Mouse (Mus musculus) heart, embryonic 13.5 days (tissue): ENCODE data around the gene Zdhhc5. TPM values are rescaled to one million over a fixed set of nuclear protein-coding genes. Genes with fewer than 3 reads are reported as not detected.
"Not testable (repeated sequence)": the region's sequence is repeated elsewhere in the genome, so short reads cannot be mapped to it uniquely, and the experiment has no call there.

Experiments used
- ATAC-seq: fragments of 200-750 bp; cut with Nextera tagmentation; 2 replicates; pipeline ENCODE4 v1.8.0; 2017; ENCODE audit warnings: moderate TSS enrichment; ENCODE audit not compliant: insufficient number of reproducible peaks, low FRiP score, low TSS enrichment; ENCODE audit errors: extremely low read depth
- H3K27ac ChIP-seq: fragments of 300-500 bp; sonication (generic); replicated peaks from 2 replicates; pipeline ENCODE4 v1.5.1; 2015; ENCODE audit warnings: moderate library complexity, mild to moderate bottlenecking, inconsistent platforms
- H3K27me3 ChIP-seq: fragments of 300-500 bp; sonication (generic); replicated peaks from 2 replicates; pipeline ENCODE4 v1.6.1; 2015; ENCODE audit warnings: mild to moderate bottlenecking, inconsistent platforms
- H3K36me3 ChIP-seq: fragments of 300-500 bp; sonication (generic); 2 replicates; pipeline ENCODE4 v1.6.1; 2015; ENCODE audit warnings: mild to moderate bottlenecking, inconsistent platforms
- H3K4me1 ChIP-seq: fragments of 300-500 bp; sonication (generic); 2 replicates; pipeline ENCODE4 v1.6.1; 2015; ENCODE audit warnings: inconsistent platforms
- H3K4me2 ChIP-seq: fragments of 300-500 bp; sonication (generic); 2 replicates; pipeline ENCODE4 v1.6.1; 2015; ENCODE audit warnings: inconsistent platforms, mild to moderate bottlenecking, moderate library complexity
- H3K4me3 ChIP-seq: fragments of 300-500 bp; sonication (generic); 2 replicates; pipeline ENCODE4 v1.5.1; 2015; ENCODE audit warnings: moderate library complexity, mild to moderate bottlenecking, inconsistent platforms
- H3K9ac ChIP-seq: fragments of 300-500 bp; sonication (generic); 2 replicates; pipeline ENCODE4 v1.6.1; 2015; ENCODE audit warnings: inconsistent platforms, mild to moderate bottlenecking, moderate library complexity
- H3K9me3 ChIP-seq: fragments of 300-500 bp; sonication (generic); 2 replicates; pipeline ENCODE4 v1.6.1; 2016; ENCODE audit warnings: inconsistent platforms
- WGBS: fragments of 180-500 bp; shearing (Covaris S2); methylation state at CpG from one replicate; pipeline ENCODE4 v1.1.7; 2015; ENCODE audit warnings: mixed read lengths; 5-methylcytosine and 5-hydroxymethylcytosine counted together
- polyA plus RNA-seq: library from polyadenylated mRNA; unstranded; fragments of >200 nt; fragmentation: Nextera tagmentation; extraction: Ambion mirVana; gene quantifications from 2 replicates; pipeline ENCODE4 v1.2.1, GENCODE M21; 2015

Zdhhc5 gene
- polyA plus RNA-seq, 1 experiment from 2014 or later, result 21.9 TPM

GRCm38 (mm10) chr2:84688080-84688844 is 26.7 kb downstream of the Zdhhc5 start:
- no peak for ATAC-seq
- 58% methylated on average over 2 of the region's 2 CpGs for WGBS

GRCm38 (mm10) chr2:84682605-84683183 is 32.3 kb downstream of the Zdhhc5 start:
- H3K4me1 ChIP-seq, result peaks cover 17% of the 10 kb centered on the region
- H3K36me3 ChIP-seq, result peaks cover 46% of the 10 kb centered on the region
- peak overlapping the region; percentile 18; the same call in 1 of the 2 replicates for H3K4me2 ChIP-seq
- H3K27me3 ChIP-seq, result no peaks in the 10 kb centered on the region
- no peak overlapping the region for H3K4me3 ChIP-seq
- ATAC-seq, result no peak
- WGBS, result 30% methylated on average over 6 of the region's 6 CpGs
- no peaks in the 10 kb centered on the region for H3K9me3 ChIP-seq
- peak overlapping the region; percentile 62 for H3K27ac ChIP-seq
- peak overlapping the region; percentile 54 for H3K9ac ChIP-seq

More at GRCm38 (mm10) chr2:84688080-84688844, 26.7 kb downstream of the Zdhhc5 start:
- Histone ChIP-seq H3K27me3 (no peaks in the 10 kb centered on the region), H3K27ac (no peak overlapping the region), H3K4me2 (no peak overlapping the region), H3K4me3 (no peak overlapping the region), H3K36me3 (peaks cover 90% of the 10 kb centered on the region), H3K9me3 (no peaks in the 10 kb centered on the region), H3K4me1 (0 out of 2 replicates have a peak, but pooled peaks cover 2% of the 10 kb centered on the region), H3K9ac (no peak overlapping the region)

- Histone ChIP-seq H3K27ac (peak within 1 kb of the TSS; percentile 77), H3K36me3 (peaks cover 34% of the 10 kb centered on the region), H3K4me2 (peak within 1 kb of the TSS; percentile 86), H3K4me1 (peaks cover 33% of the 10 kb centered on the region), H3K27me3 (no peaks in the 10 kb centered on the region), H3K9me3 (no peaks in the 10 kb centered on the region), H3K4me3 (peak within 1 kb of the TSS; percentile 99), H3K9ac (peak within 1 kb of the TSS; percentile 97)
- no peak for ATAC-seq
- WGBS, result 13% methylated on average over 8 of the region's 8 CpGs
Measured at GRCm38 (mm10) chr2:84679016-84679415, 36.0 kb downstream of the Zdhhc5 start, which contains the start of gene Tmx2. Gene Tmx2 (minus strand): TSS chr2:84679140.

GRCm38 (mm10) chr2:84677968-84678880 is 36.8 kb downstream of the Zdhhc5 start, which contains the start of the genes Gm28635 and Med19:
Gene Gm28635 (minus strand): TSS chr2:84678041.
Gene Med19 (plus strand): TSS chr2:84678402.
- Histone ChIP-seq H3K4me2 (peak within 1 kb of the TSS; percentile 86), H3K9me3 (no peaks in the 10 kb centered on the region), H3K27ac (peak within 1 kb of the TSS; percentile 77), H3K36me3 (peaks cover 41% of the 10 kb centered on the region), H3K9ac (peak within 1 kb of the TSS; percentile 97), H3K4me1 (peaks cover 31% of the 10 kb centered on the region), H3K4me3 (peak within 1 kb of the TSS; percentile 99), H3K27me3 (no peaks in the 10 kb centered on the region)
- peak; percentile 99 for ATAC-seq
- WGBS, result under 1% methylated on average over 44 of the region's 44 CpGs

- 8% methylated on average over 22 of the region's 22 CpGs for WGBS
- peak overlapping the region; percentile 99 for H3K4me3 ChIP-seq
- H3K4me2 ChIP-seq, result peak overlapping the region; percentile 81
- peak; percentile 7; the same call in 1 of the 2 replicates for ATAC-seq
- peaks cover 49% of the 10 kb centered on the region for H3K36me3 ChIP-seq
- no peaks in the 10 kb centered on the region for H3K9me3 ChIP-seq
- peak overlapping the region; percentile 65 for H3K27ac ChIP-seq
- no peaks in the 10 kb centered on the region for H3K27me3 ChIP-seq
- peaks cover 25% of the 10 kb centered on the region for H3K4me1 ChIP-seq
- H3K9ac ChIP-seq, result peak overlapping the region; percentile 84
Measured at GRCm38 (mm10) chr2:84677270-84677967, 37.6 kb downstream of the Zdhhc5 start.

DNA sequence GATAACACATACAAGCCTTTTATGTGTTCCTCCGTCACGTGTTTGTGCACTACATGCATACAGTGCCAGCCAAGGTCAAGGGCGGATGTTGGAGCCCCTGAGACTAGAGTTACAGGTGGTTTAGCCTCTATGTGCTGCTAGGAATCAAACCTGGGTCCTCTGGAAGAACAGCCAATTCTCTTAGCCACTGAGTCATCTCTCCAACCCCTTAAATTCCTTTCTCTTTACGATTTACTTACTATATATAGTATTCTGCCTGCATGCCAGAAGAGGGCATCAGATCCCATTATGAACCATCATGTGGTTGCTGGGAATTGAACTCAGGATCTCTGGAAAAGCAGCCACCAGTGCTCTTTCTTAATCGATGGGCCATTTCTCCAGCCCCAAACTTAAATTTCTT is 43.4 kb downstream of the Zdhhc5 start:
- Histone ChIP-seq H3K4me1 (peaks cover 29% of the 10 kb centered on the region), H3K27ac (peak overlapping the region; percentile 95; the same call in 1 of the 2 replicates), H3K4me2 (peak overlapping the region; percentile 81; the same call in 1 of the 2 replicates), H3K36me3 (peaks cover 57% of the 10 kb centered on the region)
- H3K9me3 ChIP-seq, H3K9ac ChIP-seq, ATAC-seq, H3K27me3 ChIP-seq, H3K4me3 ChIP-seq: not testable (repeated sequence)
- WGBS, result 63% methylated on average over 4 of the region's 5 CpGs

- peak; percentile 81 for ATAC-seq
- no peaks in the 10 kb centered on the region for H3K9me3 ChIP-seq
- peaks cover 22% of the 10 kb centered on the region for H3K4me1 ChIP-seq
- peak within 1 kb of the TSS; percentile 95 for H3K27ac ChIP-seq
- WGBS, result under 1% methylated on average over 20 of the region's 20 CpGs
- H3K4me3 ChIP-seq, result peak within 1 kb of the TSS; percentile 96
- H3K27me3 ChIP-seq, result no peaks in the 10 kb centered on the region
- H3K4me2 ChIP-seq, result peak within 1 kb of the TSS; percentile 81
- H3K36me3 ChIP-seq, result peaks cover 49% of the 10 kb centered on the region
- peak within 1 kb of the TSS; percentile 98 for H3K9ac ChIP-seq
Measured at GRCm38 (mm10) chr2:84670569-84670933, 44.4 kb downstream of the Zdhhc5 start, which contains the start of gene Selenoh. Gene Selenoh (minus strand): TSS chr2:84670770.

DNA sequence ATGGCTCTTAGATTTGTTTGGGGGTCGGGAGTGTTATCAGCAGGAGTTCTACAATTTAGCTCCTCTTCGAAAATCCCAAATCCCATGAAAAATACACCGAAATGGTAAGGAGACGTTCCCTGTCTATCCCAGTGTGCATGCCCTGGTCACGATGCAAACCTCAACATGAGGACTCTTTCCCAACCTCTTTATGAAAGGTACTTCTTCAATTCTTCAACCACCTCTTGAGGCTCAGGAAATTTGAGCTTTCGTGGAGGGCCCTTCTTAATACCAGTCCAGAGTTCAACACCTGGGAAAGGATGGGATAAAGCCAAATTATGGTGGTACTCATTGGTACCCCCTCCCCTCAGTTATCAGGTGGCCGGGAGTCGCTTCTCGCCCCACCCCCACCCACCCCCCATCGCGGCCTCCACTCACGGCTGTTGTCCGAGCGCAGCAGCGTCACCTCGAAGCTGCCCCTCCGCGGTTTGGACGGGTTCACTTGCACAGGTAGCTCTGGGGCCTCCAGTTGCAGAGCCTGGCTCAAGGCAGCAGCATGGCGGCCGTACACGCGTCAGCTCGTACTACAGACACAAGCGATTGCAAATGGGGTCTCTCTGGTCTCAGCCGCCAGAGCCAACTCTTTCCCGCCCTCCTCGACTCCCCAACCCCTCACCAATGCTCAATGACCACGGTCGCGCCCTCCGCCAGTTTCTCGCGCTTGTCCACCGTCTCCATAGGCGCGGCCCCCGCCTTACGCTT is 45.0 kb downstream of the Zdhhc5 start:
- peak overlapping the region; percentile 81 for H3K4me2 ChIP-seq
- peak overlapping the region; percentile 96 for H3K4me3 ChIP-seq
- no peaks in the 10 kb centered on the region for H3K27me3 ChIP-seq
- H3K9me3 ChIP-seq, result no peaks in the 10 kb centered on the region
- peak overlapping the region; percentile 95 for H3K27ac ChIP-seq
- peaks cover 43% of the 10 kb centered on the region for H3K36me3 ChIP-seq
- peak overlapping the region; percentile 98 for H3K9ac ChIP-seq
- H3K4me1 ChIP-seq, result peaks cover 22% of the 10 kb centered on the region
- whole genome bisulfite sequencing, result 3% methylated on average over 39 of the region's 39 CpGs
- peak; percentile 28; the same call in 1 of the 2 replicates for ATAC-seq

DNA sequence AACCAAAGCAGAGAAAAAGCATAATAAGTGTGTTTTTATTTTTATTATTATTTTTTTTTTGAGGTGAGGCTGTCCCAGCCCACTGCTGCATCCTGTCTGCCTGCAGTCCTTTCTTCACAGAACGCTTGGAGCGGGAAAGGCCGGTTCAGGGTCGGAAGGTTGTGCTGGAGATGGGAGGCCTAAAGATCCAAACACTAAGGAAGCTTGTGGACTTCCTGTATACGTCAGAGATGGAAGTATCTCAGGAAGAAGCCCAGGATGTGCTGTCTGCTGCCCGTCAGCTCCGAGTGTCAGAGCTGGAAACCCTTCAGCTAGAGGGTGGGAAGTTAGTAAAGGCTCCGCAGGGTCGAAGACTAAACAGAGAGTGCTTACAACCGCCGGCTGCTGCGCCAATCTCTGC is 48.9 kb downstream of the Zdhhc5 start:
- H3K4me2 ChIP-seq, result 0 out of 2 replicates have a peak overlapping the region, but pooled peaks have one; percentile 18
- H3K36me3 ChIP-seq, result peaks cover 17% of the 10 kb centered on the region
- no peaks in the 10 kb centered on the region for H3K27me3 ChIP-seq
- 0 out of 2 replicates have a peak overlapping the region, but pooled peaks have one; percentile 44 for H3K9ac ChIP-seq
- no peak overlapping the region for H3K4me3 ChIP-seq
- no peak for ATAC-seq
- H3K27ac ChIP-seq, result peak overlapping the region; percentile 73
- no peaks in the 10 kb centered on the region for H3K9me3 ChIP-seq
- 53% methylated on average over 12 of the region's 12 CpGs for WGBS
- H3K4me1 ChIP-seq, result peaks cover 17% of the 10 kb centered on the region

DNA sequence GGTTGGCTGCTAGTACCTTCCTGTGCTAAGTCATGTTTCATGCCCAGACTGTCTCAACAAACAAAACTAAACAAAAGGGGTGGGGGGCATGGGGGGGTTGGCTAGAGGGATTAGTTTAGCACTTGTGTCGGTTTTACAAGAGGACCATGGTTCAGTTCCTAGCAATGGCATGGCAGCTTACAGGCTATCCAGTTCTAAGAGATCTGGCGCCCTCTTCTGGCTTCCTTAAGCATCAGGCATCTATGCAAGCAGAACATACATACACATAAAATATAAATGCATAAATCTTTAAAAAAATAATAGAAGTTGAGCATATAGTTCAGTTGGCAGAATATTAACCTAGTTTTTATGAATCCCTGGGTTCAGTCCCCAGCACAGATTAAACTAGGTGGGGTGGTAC is 52.1 kb downstream of the Zdhhc5 start:
- WGBS, result 26% methylated on average over 2 of the region's 2 CpGs
- H3K4me1 ChIP-seq, result peaks cover 4% of the 10 kb centered on the region; the same call in 1 of the 2 replicates
- ATAC-seq, result no peak

More for the DNA sequence above, 52.1 kb downstream of the Zdhhc5 start:
- H3K4me2 ChIP-seq, result no peak overlapping the region
- no peaks in the 10 kb centered on the region for H3K9me3 ChIP-seq
- no peak overlapping the region for H3K27ac ChIP-seq
- no peak overlapping the region for H3K4me3 ChIP-seq
- no peak overlapping the region for H3K9ac ChIP-seq
- no peaks in the 10 kb centered on the region for H3K27me3 ChIP-seq
- H3K36me3 ChIP-seq, result peaks cover 3% of the 10 kb centered on the region; the same call in 1 of the 2 replicates
